Mouse (Mus musculus) spleen, adult 2 months (tissue): ENCODE measurements around the gene Lpar5.

Experiments used
- CTCF ChIP-seq: fragments of 200-500 bp; IDR thresholded peaks from 2 replicates; pipeline ENCODE4 v1.5.1; 2011; ENCODE audit warnings: mild to moderate bottlenecking, inconsistent platforms; ENCODE audit not compliant: insufficient read depth, insufficient read length, insufficient replicate concordance; ENCODE audit errors: extremely low read depth
- POLR2A ChIP-seq: fragments of 200-500 bp; IDR thresholded peaks from 2 replicates; pipeline ENCODE4 v1.6.1; 2011; ENCODE audit warnings: low read depth, low read length, inconsistent platforms

DNA sequence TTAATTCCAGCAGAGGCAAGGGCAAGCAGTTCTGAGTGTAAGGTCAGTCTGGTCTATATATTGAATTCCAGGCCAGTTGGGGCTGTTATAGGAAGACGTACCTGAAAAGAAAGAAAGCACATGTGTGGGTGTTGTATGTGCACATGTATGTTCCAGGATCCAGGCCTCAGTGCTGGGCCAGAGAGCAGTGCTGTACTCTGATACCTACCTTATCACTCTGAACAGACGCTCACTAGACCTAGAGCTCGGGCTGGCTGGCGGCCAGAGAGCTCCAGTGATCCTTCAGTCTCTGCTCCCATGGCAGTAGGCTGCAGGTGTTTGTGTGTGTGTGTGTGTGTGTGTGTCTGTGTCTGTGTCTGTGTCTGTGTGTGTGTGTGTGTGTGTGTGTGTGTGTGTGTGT lies 36.5 kb downstream of the Lpar5 start:
- no peak for TF ChIP-seq CTCF
- TF ChIP-seq POLR2A = no peak
